Mouse (Mus musculus) kidney, adult 11 months (tissue): ENCODE data around the gene Ifrd2.

Experiments used
- DNase-seq: peaks from one replicate; pipeline ENCODE4 v3.0.0; 2022

The Ifrd2 gene

DNA sequence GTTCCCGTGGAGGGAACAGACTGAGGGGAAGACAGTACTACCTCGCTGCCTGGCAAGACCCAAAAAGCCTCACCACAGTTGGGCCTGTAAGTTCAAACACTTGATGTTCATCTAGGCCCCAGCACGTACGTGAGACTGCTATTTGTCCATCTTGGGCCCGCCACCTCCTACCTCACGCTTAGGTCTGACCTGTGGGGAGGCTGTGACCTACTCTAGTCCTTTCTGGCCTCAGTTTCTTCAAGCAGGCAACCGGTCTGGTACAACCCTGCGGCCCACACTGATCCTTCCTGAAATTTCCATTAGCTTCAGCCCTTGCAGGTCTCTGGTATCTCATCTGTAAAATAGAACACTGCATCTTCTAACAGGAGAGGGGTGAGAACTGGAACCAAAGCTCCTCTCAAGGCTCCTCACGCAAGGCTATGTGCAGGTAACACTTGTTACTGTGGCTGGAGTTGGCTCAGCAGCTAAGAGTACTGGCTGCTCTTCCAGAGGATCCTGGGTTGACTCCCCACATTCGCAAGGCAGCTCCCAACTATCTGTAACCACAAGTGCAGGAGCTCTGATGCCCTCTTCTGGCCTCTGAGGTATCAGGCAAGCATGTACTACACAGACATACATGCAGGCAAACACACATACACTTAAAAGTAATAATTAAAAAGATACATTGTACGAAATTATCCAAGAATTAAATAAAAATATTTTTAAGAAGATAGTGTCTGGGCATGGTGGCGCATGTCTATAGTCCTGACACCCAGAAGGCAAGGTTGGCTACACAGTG lies 38.1 kb downstream of the Ifrd2 start:
- no peak for DNase-seq

DNA sequence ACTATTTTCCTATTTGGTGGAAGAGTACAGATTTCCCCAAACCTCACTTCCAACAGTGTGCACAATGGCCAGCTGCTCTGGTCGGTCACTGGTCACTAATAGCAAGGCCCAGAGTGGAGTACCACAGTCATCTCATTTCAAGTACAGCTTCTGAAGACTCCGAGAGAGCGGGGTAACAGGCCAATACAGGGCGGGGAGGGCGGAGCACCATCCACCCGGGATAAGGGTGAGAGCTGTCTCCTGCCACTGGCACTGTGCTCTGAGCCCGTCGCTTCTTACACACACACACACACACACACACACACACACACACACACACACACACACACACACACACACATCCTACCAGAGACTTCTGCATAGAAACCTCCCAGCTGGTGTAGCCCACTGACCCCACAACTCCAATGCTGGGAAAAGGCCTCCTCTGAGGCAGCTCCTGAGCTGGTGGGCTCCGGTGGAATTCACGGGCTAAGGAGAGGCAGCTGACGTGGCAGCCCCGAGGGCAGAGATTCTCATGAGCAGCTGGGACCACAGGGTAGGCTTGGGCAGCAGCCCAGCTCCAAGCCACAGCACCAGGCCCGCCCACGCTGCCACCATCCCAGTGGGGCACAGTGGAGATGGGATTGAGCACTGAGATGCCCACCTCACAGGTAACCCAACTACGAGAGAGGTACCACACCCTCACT lies 38.9 kb downstream of the Ifrd2 start:
- no peak for DNase-seq

DNA sequence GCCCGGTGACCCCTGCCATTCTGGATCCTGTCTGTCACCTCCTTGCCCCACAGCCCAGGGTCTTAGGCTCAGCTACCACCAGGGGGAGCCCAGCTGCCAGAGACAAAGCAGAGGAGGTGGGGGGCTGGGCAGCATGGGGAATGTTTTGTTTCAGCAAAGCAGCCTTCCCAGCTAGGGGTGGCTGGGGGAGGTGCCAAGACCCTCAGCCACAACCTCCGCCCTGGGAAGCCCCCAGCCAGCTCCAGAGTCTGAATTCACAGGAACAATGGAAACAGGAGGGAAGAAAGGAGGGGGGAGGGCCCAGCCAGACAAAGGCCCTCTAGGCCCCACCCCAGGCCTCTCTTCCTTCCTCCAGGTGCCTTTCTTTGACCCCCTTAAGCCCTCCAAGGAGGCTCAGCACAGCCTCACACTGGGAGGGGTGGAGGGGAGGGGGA lies 39.4 kb downstream of the Ifrd2 start:
- DNase-seq, result peak; percentile 75

DNA sequence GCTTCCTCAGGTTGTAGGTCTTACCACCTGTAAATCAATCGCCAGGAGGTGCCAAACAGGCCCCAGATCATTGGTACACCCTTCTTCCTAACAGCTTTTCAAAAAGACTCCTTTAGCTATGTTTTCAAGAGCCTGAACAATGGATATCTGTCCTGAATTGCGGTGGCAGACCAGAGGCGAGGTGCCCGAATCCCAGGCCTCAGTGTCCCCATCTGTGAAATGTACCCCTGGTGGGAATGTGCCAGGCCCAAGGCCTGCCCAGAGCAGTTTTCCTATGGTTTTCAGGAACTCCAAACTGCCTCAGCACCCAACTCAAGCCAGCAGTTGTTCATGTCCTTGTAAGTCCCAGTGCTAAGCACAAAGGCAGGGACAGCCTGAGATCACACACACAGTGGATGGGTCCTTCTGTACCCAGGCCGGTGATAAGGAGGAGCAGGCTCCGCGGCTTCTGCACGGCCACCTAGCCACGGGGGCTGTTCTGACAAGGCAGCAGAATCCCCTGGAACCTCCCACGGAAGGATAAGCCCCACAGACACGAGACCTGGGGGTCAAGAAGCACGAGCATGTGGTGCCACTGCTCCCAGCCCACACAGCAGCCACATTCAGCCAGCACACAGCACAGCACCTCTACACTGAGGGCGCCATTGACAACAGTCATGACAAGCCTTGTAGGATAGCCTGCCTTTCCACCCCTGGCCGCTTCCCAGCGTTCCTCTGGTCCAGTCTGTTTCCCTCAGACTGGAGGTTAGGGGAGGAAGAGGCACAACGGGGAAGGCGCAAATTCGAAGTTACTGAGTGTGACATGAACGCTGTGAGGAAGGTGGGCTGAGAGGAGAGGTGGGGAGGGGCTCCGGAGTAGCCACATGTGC lies 40.2 kb downstream of the Ifrd2 start:
- DNase-seq, result no peak

DNA sequence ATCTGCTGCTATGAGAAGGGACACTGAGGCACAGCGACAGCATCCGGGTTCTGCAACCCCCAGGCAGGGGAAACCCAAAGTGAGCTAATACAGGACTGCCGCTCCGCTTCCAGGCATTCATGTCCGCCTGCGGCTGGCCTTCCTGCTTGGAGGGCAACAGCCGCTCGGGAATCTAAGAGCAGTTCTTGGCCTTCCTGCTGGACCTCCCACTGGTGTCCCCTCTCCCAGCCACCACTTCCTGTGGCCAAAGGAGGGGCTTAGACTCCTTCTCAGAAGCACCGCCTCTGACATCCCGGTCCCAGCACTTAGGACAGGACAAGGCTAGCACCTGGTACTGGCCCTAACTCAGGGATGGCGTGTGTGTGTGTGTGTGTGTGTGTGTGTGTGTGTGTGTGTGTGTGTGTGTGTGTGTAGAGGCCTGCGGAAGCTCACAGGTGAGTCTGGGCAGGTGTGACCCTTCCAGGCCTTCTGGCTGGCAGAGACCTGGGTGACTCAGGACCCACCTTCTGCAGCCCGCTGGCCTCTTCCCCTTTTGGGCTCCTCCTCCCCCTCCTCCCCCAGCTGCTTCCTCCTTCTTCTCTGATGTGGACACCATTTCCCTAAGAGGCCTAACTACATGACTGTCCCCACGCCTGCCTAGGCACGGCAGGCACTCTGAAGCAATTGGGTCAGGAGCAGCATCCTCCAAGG lies 41.4 kb downstream of the Ifrd2 start:
- peak; percentile 72 for DNase-seq

DNA sequence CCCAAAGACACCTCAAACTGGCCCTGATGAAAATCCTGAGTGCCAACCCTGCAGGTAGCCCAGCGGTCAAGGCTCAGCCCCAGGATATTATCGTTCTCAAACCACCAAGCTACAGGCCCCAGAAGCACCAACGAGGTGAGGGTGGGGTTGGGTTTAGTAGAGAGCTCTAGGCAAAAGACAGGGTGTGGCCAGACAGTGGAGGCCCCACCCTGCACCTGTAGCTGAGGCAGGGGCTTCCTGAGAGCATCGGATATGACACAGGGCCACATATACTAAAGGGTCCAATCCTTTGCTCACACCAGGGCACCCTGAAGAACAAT lies 41.9 kb downstream of the Ifrd2 start:
- no peak for DNase-seq

DNA sequence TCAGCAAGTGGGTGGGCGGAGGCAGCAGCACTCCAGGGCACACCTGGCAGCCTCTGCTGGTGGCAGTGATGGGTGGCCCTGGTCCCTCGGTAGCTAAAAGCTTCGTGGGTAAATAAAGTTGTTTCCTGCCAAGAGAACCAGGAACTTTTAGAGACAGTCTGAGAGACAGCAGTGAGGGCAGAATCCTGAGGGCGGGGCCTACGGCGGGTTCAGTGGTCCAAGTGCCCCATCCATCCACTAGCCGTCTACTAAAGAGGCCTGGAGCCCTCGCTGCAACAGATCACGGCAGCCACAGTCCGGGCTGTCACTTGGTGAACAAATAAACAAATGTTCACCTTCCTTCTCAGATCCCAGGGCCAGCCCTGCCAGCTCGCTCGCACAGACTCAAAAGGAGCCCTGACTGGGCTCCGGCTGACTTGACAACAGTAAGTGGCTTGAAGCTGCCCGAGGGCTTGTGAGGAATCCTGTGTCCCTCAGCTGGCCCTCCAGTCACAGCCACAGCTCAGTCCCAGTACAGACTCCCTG lies 42.5 kb downstream of the Ifrd2 start:
- peak; percentile 34 for DNase-seq

DNA sequence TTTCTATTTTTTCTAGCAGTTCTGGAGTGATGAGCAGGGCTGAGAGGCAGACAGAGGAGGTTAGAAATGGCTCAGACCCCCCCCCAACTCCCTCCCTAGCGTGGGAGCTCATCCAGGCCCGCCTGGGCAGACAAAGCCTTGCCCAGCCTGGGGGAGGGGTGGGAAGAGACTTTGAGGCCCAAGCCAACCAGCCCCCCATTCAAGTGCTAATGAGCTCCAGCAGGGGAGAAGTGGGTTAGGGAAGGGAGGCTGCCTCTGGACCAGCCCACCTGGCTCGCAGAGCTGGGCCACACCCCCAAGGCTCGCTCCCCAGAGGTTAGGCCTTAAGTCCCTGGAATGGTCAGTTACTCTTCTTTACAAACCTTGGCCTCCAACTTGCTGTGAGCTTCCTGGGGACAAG lies 43.1 kb downstream of the Ifrd2 start:
- no peak for DNase-seq

DNA sequence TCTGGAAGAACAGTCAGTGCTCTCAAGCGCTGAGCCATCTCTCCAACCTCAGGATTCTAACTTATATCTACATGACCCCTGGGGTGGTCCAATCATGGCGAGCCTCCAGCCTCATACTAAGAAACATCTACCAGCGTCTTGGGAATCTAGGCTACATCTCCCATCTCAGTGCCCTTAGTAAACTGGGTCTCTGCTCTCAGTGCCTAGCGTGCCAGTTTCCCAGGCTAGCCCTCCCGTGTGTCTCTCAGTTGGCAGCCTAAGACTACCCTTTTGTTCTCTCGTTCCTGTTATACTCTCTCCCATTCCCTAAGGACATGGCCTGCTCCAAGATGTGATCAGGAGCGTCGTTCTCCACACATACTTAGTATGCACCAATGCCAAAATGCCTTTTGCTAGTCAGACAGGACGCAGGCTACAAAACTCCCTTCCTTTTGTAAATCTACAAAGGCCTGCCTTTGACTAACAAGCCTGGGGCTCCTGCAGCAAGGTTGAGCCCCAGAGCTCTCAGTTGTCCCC lies 43.9 kb downstream of the Ifrd2 start:
- no peak for DNase-seq

DNA sequence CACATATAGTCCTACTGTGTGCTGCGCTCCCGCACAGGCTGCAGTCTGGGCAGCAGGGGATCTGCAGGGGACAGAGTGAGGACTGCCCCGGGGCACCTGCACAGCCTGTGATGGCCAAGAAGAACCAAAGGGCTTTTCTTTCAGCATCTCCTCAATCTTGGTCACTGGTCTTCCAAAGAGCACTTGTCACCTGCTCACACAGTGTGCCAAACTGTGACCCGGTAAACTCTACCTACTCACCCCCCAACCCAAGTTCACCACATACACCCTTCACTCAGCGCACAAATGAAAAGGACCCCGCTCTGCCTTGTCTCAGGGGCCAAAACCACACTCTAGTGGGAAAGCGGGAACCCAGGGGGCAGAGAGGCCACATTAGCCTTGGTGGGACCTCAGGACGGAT lies 44.4 kb downstream of the Ifrd2 start:
- DNase-seq, result no peak

DNA sequence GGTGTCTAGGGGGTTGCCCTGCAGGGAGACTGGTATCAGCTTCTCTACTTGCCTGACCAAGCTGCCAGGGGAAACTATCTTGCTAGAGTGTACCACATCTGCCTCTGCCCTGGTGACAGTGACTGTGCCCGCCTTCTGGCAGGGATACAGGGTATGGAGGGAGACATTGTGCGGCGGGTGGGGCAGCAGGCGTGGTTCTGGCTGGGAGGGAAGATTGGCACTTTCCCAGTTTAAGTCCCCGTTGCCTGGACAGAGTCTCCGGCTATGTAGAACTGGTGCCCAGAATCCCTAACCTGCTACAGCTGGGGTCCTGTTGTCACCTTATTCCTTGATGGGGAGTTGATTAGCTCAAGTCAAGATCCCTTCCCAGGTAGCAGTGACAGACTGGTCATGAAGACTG lies 45.0 kb downstream of the Ifrd2 start:
- DNase-seq, result peak; percentile 52

DNA sequence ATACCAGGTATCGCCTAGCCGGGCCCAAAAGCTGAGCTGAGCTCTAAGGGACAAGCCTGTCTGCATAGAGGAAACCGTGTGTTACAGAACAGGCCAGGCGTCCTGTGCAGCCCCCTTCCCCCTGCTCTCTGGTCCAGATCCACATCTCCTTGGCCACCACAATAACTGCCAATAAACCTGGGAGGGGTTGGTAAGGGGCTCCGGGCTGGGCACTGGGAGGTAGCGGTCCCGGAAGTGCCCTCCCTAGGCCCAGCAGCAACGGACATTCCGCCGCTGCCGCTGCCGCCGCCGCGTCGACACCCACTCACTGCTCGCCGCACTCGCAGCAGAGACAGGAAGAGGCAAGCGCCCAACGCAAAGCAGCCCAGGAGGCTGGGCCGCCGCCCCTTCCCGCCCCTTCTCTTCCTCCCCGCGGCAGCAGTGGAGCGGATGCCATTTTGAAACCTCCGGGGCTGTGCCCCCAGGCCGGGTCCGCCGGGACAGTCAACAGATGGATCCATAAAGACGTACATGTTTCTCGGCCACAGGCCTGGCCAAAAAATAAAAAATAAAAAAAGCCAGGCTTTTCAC lies 45.7 kb downstream of the Ifrd2 start:
- peak; percentile 72 for DNase-seq

DNA sequence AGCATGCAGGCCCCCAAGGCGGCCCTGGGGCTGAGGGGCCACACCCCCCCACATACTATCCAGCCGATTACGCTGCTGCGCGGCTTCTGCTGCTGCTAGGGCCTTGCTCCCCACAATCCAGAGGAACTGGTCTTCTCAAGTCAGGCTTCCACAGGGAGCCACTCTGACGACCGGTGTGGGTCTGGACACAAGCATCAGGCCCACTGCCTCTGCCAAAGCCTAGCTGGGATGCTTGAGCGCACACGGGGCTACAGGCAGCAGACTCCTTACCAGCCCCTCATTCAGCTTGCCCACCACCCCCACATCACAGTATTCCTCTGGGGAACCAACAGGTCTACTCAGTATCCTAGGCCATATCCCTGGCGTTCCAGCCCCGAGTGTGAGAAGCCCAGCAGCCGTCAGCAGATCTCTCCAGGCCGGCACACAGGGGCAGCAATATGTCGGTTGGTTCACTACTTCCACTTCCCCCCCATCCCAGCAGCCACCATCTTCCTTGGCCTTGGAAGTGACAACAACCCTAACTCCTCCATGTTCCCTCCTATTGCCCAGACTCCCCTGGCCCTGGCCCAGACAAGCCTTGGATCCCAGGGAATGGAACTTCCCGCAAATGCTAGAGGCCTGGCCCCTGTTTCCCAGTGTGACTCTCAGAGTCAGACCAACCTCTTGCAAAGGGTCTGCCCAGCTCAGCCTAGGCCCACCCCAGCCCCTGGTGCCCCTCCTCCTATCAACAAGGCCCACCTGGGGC lies 46.4 kb downstream of the Ifrd2 start:
- peak; percentile 31 for DNase-seq

DNA sequence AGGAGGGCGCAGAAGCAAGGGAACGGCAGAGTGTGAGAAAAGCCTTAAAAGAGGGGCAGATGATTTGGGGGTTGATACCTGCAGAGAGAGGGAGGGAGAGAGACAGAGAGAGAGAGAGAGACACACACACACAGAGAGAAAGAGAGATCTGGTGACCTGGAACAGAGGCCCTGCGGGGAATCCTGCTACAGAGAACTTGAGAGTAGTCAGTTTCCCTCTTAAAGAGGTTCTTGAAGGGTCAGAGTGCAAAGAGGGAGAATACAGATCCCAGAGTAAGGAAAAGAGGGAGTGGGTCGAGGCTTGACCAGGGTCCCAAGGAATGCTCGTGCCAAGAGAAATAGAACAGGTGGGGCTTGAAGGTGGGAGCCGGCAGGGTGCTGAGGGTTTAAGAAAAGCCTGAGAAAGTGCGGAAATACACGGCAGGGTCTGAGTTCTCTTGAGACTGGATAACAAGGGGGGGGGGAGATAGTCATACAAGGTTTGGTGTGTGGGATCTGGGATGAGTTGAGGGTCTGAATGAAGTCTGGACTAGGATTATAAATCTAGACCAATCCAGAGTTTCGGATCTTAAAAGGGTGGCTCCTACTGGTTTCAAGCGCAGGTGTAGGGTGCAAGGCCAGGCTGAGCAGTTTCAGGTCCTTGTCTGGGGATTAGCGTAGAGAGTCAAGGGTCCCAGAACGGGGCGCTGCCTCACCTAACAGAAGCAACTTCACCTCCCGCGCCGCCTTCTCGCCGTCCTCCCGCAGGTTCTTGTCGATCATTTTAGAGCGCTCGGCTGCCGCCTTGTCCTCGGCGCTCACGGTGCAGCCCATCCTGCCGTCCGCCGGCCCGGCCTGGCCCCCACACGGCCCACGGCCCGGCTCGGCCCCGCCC lies 47.2 kb downstream of the Ifrd2 start:
- DNase-seq, result no peak

DNA sequence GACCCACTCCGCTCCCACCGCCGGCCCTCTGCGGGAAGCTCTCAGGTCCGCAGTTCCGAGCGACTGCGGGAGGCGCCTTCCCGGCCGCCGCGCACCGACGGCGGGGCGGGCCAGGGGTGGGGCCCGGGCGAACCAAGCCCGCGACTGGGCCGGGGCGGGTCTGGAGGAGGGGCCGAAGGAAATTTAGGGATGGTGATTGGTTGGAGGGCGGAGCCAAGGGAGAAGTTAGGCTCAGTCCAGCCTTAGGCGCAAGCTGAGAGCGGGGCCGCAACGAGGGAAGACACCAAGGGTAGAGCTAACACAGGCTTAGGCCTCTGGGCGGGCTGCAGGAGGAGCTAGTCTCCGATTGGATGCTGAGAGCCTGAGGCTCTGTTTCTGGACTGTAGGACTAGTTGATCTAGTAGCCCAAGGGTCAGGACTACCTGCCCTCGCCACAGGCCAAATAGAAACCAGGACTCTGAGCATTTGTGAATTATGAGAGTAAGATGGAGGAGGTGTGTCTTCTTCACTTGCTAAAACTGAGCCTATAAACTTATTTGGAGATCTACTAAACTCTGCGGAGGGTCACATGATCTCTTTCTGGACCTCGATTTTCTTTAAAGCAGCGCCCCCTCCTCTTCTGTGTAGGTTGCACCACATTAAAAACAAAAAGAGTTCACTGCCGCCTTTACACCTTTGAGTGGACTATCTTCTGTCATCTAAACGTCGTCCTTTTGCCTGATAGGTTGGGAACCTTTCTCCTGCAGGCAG lies 48.0 kb downstream of the Ifrd2 start, which contains the start of gene Gnai2:
Gnai2 (minus strand) TSS at position 89 of the 750 bp plus-strand sequence.
- peak; percentile 98 for DNase-seq

DNA sequence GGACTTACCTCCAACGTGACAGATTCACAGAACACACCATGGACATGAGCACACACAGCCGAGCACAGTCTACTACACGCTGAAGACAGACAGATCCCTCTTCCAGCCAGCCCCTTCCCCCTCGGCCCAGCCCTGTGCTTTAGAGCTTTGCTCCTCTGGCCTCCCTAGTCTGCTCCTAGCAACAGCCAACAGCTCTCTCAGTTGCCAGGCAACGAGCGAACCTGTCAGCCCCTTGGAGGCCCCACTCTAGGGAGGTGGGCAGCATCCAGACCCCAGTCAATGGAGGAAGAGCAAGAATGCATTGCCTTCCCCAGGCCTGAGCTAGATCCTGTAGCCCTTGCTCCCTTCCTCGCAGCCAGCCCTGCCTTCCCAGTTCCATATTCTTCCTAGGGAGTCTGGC lies 49.6 kb downstream of the Ifrd2 start:
- no peak for DNase-seq

DNA sequence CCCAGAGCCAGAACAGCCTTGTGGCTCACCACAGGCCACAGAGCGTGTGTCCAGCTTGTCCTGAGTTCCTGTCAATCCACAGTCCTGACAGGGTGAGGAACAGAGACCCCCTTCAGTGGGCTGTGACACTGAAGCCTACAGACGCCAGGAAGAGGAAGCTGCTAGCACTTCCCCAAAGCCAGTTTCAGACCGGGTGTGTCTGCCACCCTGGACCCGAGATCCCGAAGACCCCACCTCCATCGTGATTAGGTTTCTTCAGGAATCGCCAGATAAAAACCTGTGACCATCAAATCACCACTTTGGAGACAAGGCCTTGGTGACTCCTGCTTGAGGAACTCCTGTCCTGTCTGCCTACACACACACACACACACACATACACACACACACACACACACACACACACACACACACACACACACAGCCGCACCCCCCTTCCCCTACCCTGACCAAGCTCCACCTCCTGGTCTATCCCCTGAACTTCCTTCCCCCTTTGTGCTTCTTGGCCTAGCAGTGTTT lies 52.9 kb downstream of the Ifrd2 start:
- no peak for DNase-seq

DNA sequence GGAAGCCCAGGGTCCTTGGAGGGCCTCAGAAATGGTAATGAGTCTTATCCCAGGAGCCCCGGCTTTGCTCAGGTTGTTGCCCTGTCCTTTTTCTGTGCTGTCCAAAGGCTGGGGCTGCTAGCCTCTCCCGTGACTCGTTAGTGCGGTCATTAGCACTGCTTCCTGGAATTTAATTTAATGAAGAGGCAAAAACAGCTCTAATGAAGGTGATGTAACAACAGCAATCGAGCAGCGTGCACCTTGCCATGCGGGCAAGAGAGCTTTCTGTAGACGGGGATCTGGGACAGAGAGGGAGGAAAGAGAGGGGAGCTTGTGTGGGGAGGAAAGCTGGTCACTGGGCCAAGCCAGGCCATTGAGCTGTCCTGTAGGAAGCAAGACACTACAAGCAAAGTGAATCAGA lies 54.2 kb downstream of the Ifrd2 start:
- DNase-seq, result no peak
